In the genomic region with DNA sequence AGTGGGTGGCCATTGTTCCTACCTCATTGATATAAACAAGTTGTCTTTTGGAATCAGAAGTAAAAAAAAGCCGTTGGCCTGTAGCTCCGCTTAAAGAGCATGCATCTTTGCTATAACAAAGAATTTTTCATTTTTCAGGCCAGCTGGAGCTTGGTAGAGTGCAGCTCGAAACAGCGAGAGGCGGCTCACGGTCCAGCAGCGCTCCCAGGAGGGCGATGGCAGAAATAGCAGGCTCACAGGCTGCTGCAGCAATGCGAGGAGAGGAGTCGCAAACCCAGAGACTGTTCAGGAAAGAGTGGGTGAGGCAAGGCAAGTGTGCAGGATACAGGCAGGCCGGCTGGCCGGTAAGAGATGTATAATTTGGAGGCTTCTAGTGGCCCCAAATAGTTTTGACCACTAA, we compare ENCODE assay signal across 8 mouse cellular contexts. TPM values are rescaled to one million over a fixed set of nuclear protein-coding genes. Genes with fewer than 3 reads are reported as not detected.
DNase-seq lines count a peak whose midpoint lies in the region; ATAC-seq and TF ChIP-seq lines count a peak whose summit lies in the region.

No protein-coding gene starts in this region.

- no peak for TF ChIP-seq POLR2A in bone marrow, adult 2 months (IDR thresholded peaks at IDR 0.05; ENCODE audit: borderline replicate concordance, control insufficient read depth, low read depth, low read length)

- no peaks in the 10 kb centered on the region; the same call in 1 of the 2 replicates for H3K27me3 ChIP-seq in forebrain, embryonic 11.5 days (ENCODE audit: control insufficient read depth, insufficient read depth, low read length)
- no peaks in the 10 kb centered on the region for H3K27me3 ChIP-seq in hindbrain, embryonic 11.5 days (ENCODE audit: control insufficient read depth, insufficient read depth, low read length)

- peak; percentile 90 for ATAC-seq in forebrain, embryonic 11.5 days (replicated peaks; ENCODE audit: low FRiP score)
- ATAC-seq in hindbrain, embryonic 11.5 days (ENCODE audit: low FRiP score) = peak; percentile 86

- no peak overlapping the region for H3K4me2 ChIP-seq in forebrain, embryonic 11.5 days (ENCODE audit: low read depth, low read length, severe bottlenecking)
- H3K4me2 ChIP-seq in hindbrain, embryonic 11.5 days (replicated peaks; ENCODE audit: low read depth, low read length) = no peak overlapping the region

- no peaks in the 10 kb centered on the region for H3K4me1 ChIP-seq in bone marrow, adult 2 months (ENCODE audit: control insufficient read depth, insufficient read depth, low read length)
- H3K4me1 ChIP-seq in forebrain, embryonic 11.5 days (replicated peaks; ENCODE audit: control insufficient read depth, insufficient read depth, low read length) = no peaks in the 10 kb centered on the region
- H3K4me1 ChIP-seq in hindbrain, embryonic 11.5 days (replicated peaks; ENCODE audit: control insufficient read depth, insufficient read depth, low read length) = no peaks in the 10 kb centered on the region

- no peak overlapping the region for H3K4me3 ChIP-seq in bone marrow, adult 2 months (replicated peaks; ENCODE audit: control insufficient read depth, low read depth, low read length)
- H3K4me3 ChIP-seq in forebrain, embryonic 11.5 days (ENCODE audit: low read depth, low read length) = no peak overlapping the region
- H3K4me3 ChIP-seq in hindbrain, embryonic 11.5 days (ENCODE audit: low read depth, low read length) = no peak overlapping the region

- peak; percentile 27 for DNase-seq in adrenal gland, postnatal 10 days
- no peak for DNase-seq in adrenal gland, adult 18-20 months (ENCODE audit: low spot score in 2 of 2)
- DNase-seq in forebrain, embryonic 11.5 days (ENCODE audit: low spot score) = peak; percentile 77
- peak; percentile 73 for DNase-seq in hindbrain, embryonic 11.5 days (ENCODE audit: low spot score)
- DNase-seq in left cerebral cortex, postnatal 36 days (ENCODE audit: low spot score in 2 of 2) = peak; percentile 60 to 66
- peak; percentile 47 for DNase-seq in neural tube, embryonic 10.5 days (ENCODE audit: extremely low spot score, low spot score)
- DNase-seq in urinary bladder, postnatal 4 days (ENCODE audit: low spot score in 2 of 2) = peak; percentile 42 to 64

- H3K36me3 ChIP-seq in forebrain, embryonic 11.5 days (ENCODE audit: control insufficient read depth, insufficient read depth, low read length) = no peaks in the 10 kb centered on the region
- H3K36me3 ChIP-seq in hindbrain, embryonic 11.5 days (ENCODE audit: control insufficient read depth, insufficient read depth, low read length) = no peaks in the 10 kb centered on the region

- no peak overlapping the region for H3K27ac ChIP-seq in bone marrow, adult 2 months (ENCODE audit: control insufficient read depth, insufficient read depth, low read depth, low read length, poor library complexity)
- no peak overlapping the region for H3K27ac ChIP-seq in forebrain, embryonic 11.5 days (ENCODE audit: low read depth, low read length)
- H3K27ac ChIP-seq in hindbrain, embryonic 11.5 days (ENCODE audit: low read depth, low read length) = no peak overlapping the region

- 0 out of 2 replicates have a peak, but pooled peaks have one; percentile 15 for TF ChIP-seq CTCF in bone marrow, adult 2 months (IDR thresholded peaks at IDR 0.05; ENCODE audit: control insufficient read depth, insufficient read depth, low read length)

- 0 out of 2 replicates have a peak, but pooled peaks cover 3% of the 10 kb centered on the region for H3K9me3 ChIP-seq in forebrain, embryonic 11.5 days (ENCODE audit: control insufficient read depth, low read length)
- no peaks in the 10 kb centered on the region for H3K9me3 ChIP-seq in hindbrain, embryonic 11.5 days (ENCODE audit: control insufficient read depth, low read length)

- no peak overlapping the region for H3K9ac ChIP-seq in forebrain, embryonic 11.5 days (ENCODE audit: low read length)
- H3K9ac ChIP-seq in hindbrain, embryonic 11.5 days (ENCODE audit: low read depth, low read length) = no peak overlapping the region

- 24% methylated on average over 12 of the region's 12 CpGs for WGBS in bone marrow, adult 2 months
- WGBS in forebrain, embryonic 11.5 days = 20% methylated on average over 12 of the region's 12 CpGs
- 29% methylated on average over 12 of the region's 12 CpGs for WGBS in hindbrain, embryonic 11.5 days

- intact Hi-C loops in left cerebral cortex, postnatal 36 days (cut with DNase I) = no loop called here

RNA-seq across cellular contexts. Expression of a gene that starts 42.0 kb away (rescaled TPM):
- total RNA-seq in adrenal gland, postnatal 10 days (2021) = 10 to 100 TPM in 1 of 2 experiments, 1 to 10 TPM in 1; 7.0 to 10.4 TPM
- under 1 TPM; 0.16 to 0.60 TPM for total RNA-seq in adrenal gland, adult 18-20 months (2021)
- polyA plus RNA-seq in bone marrow, adult 2 months (2011; ENCODE audit: insufficient read depth, insufficient read length, low replicate concordance, missing spikeins) = 61.0 and 68.7 TPM in 2 replicates
- polyA plus RNA-seq in forebrain, embryonic 11.5 days (2014; fragmentation: Nextera tagmentation; extraction: Ambion mirVana) = 27.2 and 29.0 TPM in 2 replicates
- 19.6 and 24.9 TPM in 2 replicates for polyA plus RNA-seq in hindbrain, embryonic 11.5 days (2014; fragmentation: Nextera tagmentation; extraction: Ambion mirVana)
- under 1 TPM in 1 of 2 experiments, not detected in 1; 0.39 TPM for total RNA-seq in left cerebral cortex, postnatal 36 days (2021)

Comparison
In these comparisons a context has a peak if more than half of its experiments do, and no peak if none do; other contexts are left out.
1. DNase-seq: peak in adrenal gland, postnatal 10 days (single experiment), forebrain, embryonic 11.5 days (single experiment), hindbrain, embryonic 11.5 days (single experiment), left cerebral cortex, postnatal 36 days (2 of 2), neural tube, embryonic 10.5 days (single experiment) and urinary bladder, postnatal 4 days (2 of 2); none in adrenal gland, adult 18-20 months (0 of 2).
2. RNA of a gene that starts 42.0 kb away (total RNA-seq): 7.0 to 10.4 TPM in adrenal gland, postnatal 10 days; 0.16 to 0.60 TPM in adrenal gland, adult 18-20 months and 0.39 TPM in left cerebral cortex, postnatal 36 days; every median in the first group is over 4 times any median in the second.